Mouse (Mus musculus) hindbrain, embryonic 14.5 days (tissue): ENCODE results near the gene Parp16. TPM values are rescaled to one million over a fixed set of nuclear protein-coding genes. Genes with fewer than 3 reads are reported as not detected.

Source experiments
- ATAC-seq: fragments of 200-750 bp; cut with Nextera tagmentation; 2 replicates; pipeline ENCODE4 v1.8.0; 2017; ENCODE audit warnings: moderate number of reproducible peaks, mild to moderate bottlenecking, moderate TSS enrichment, moderate library complexity; ENCODE audit not compliant: low FRiP score
- DNase-seq: peaks from one replicate; pipeline ENCODE4 v3.0.0-alpha.2; 2015; ENCODE audit warnings: low spot score
- H3K27ac ChIP-seq: fragments of 300-500 bp; sonication (generic); 2 replicates; pipeline ENCODE4 v1.5.1; 2014; ENCODE audit warnings: mild to moderate bottlenecking, moderate library complexity
- H3K27me3 ChIP-seq: fragments of 300-500 bp; sonication (generic); 2 replicates; pipeline ENCODE4 v1.6.1; 2014; ENCODE audit warnings: mild to moderate bottlenecking, low read length, mixed read lengths; ENCODE audit not compliant: control insufficient read depth, insufficient read depth
- H3K36me3 ChIP-seq: fragments of 300-500 bp; sonication (generic); replicated peaks from 2 replicates; pipeline ENCODE4 v1.6.1; 2014; ENCODE audit not compliant: control insufficient read depth, insufficient read depth
- H3K4me1 ChIP-seq: fragments of 300-500 bp; sonication (generic); replicated peaks from 2 replicates; pipeline ENCODE4 v1.6.1; 2014; ENCODE audit warnings: antibody characterized with exemption, low read length, mixed read lengths; ENCODE audit not compliant: control insufficient read depth, insufficient read depth
- H3K4me2 ChIP-seq: fragments of 300-500 bp; sonication (generic); replicated peaks from 2 replicates; pipeline ENCODE4 v1.6.1; 2014; ENCODE audit warnings: mild to moderate bottlenecking, moderate library complexity
- H3K4me3 ChIP-seq: fragments of 300-500 bp; sonication (generic); replicated peaks from 2 replicates; pipeline ENCODE4 v1.5.1; 2014; ENCODE audit warnings: mild to moderate bottlenecking, low read length
- H3K9ac ChIP-seq: fragments of 300-500 bp; sonication (generic); 2 replicates; pipeline ENCODE4 v1.6.1; 2014
- H3K9me3 ChIP-seq: fragments of 300-500 bp; sonication (generic); 2 replicates; pipeline ENCODE4 v1.6.1; 2016; ENCODE audit warnings: low read length; ENCODE audit not compliant: control insufficient read depth
- WGBS: fragments of 180-500 bp; shearing (Covaris S2); extraction: QIAGEN DNeasy Blood & Tissue Kit; methylation state at CpG from one replicate; pipeline ENCODE4 v1.1.7; 2014; 5-methylcytosine and 5-hydroxymethylcytosine counted together
- polyA plus RNA-seq: library from polyadenylated mRNA; unstranded; fragments of >200 nt; fragmentation: Nextera tagmentation; extraction: Ambion mirVana; gene quantifications from 2 replicates; pipeline ENCODE4 v1.2.1, GENCODE M21; 2014

Parp16 gene
- polyA plus RNA-seq, 1 experiment from 2014 or later: 7.9 TPM

DNA sequence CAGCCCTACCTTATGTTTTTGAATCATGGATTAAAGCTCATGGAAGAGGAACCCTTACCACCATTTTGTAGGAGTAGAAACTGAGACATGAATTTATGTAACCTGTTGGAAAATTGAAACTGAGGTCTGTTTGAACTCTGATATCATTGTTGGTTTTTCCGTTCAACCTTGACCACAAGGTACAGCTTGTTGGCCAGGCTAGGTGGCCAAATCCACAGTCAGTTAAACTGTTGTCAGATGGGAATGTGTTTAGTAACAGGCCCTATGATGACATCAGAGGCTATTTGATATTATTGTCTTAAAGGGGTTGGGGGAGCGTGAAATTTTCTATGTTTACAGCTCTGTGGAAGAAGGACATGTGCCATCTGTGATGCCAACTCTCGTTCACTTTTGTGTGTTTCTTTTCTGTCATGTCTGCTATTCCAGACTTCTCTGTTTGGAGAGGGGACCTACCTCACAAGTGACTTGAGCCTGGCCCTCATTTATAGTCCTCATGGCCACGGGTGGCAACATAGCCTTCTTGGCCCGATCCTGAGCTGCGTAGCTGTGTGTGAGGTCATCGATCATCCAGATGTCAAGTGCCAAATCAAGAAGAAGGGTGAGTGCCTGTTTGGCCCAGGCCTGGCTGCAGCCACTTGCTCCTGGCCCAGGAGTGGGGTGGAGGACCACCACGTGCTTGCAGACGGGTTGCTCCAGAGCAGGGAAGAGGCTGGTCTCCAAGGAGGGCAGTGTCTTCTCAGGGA is 38.3 kb downstream of the Parp16 start:
- no peaks in the 10 kb centered on the region for H3K9me3 ChIP-seq
- no peaks in the 10 kb centered on the region for H3K27me3 ChIP-seq
- H3K4me3 ChIP-seq: no peak overlapping the region
- DNase-seq (no peak), ATAC-seq (no peak)
- peaks cover 5% of the 10 kb centered on the region; the same call in 1 of the 2 replicates for H3K4me1 ChIP-seq
- no peak overlapping the region for H3K27ac ChIP-seq
- H3K4me2 ChIP-seq: no peak overlapping the region
- peaks cover 7% of the 10 kb centered on the region; the same call in 1 of the 2 replicates for H3K36me3 ChIP-seq
- WGBS: 92% methylated on average over 9 of the region's 9 CpGs
- H3K9ac ChIP-seq: no peak overlapping the region

DNA sequence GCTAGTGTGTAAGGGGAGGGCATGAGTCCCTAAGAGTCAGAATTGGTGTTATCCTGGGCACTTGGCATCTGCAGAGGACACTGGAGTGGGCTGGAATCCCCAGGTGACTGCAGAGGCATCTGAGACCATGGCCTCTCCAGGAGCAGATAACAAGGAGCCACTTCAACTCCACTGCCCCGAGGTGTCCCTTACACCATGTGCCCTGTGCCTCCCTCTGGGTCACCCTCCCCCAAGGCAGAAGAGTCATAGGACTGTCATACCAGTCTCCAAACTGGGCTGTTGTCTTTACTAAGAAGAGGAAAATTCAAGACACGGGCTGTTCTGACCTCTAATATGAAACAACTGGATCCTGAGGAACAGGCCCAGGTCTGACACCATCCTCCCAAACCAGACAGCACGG is 39.6 kb downstream of the Parp16 start:
- ATAC-seq (no peak), DNase-seq (no peak)
- no peaks in the 10 kb centered on the region for H3K9me3 ChIP-seq
- H3K9ac ChIP-seq: no peak overlapping the region
- peaks cover 7% of the 10 kb centered on the region; the same call in 1 of the 2 replicates for H3K36me3 ChIP-seq
- H3K27ac ChIP-seq: no peak overlapping the region
- peaks cover 5% of the 10 kb centered on the region; the same call in 1 of the 2 replicates for H3K4me1 ChIP-seq
- 85% methylated on average over 3 of the region's 3 CpGs for WGBS
- no peak overlapping the region for H3K4me2 ChIP-seq
- H3K4me3 ChIP-seq: no peak overlapping the region
- H3K27me3 ChIP-seq: no peaks in the 10 kb centered on the region

DNA sequence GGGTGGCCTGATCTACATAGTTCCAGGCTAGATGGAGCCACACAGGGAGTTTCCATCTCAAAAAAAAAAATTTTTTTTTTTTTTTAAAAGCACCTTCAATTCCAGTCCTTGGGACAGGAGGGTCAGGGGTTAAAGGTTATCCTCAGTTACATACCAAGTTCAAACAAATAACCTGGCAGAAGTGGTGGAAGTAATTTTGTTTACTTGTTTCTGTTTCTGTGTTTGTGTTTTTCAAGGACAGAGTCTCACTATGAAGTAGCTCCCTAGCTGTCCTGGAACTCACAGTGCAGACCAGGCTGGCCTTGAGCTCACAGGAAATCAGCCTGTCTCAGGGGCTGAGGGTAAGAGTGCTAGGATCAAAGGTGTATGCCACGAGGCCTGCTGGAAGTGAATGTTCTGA is 40.4 kb downstream of the Parp16 start:
- no peak overlapping the region for H3K4me2 ChIP-seq
- no peaks in the 10 kb centered on the region for H3K9me3 ChIP-seq
- 70% methylated on average over 1 of the region's 1 CpGs for WGBS
- H3K9ac ChIP-seq: no peak overlapping the region
- H3K27ac ChIP-seq: no peak overlapping the region
- peaks cover 7% of the 10 kb centered on the region; the same call in 1 of the 2 replicates for H3K36me3 ChIP-seq
- H3K4me1 ChIP-seq: peaks cover 6% of the 10 kb centered on the region
- no peak overlapping the region for H3K4me3 ChIP-seq
- H3K27me3 ChIP-seq: no peaks in the 10 kb centered on the region
- DNase-seq: no peak
- no peak for ATAC-seq

DNA sequence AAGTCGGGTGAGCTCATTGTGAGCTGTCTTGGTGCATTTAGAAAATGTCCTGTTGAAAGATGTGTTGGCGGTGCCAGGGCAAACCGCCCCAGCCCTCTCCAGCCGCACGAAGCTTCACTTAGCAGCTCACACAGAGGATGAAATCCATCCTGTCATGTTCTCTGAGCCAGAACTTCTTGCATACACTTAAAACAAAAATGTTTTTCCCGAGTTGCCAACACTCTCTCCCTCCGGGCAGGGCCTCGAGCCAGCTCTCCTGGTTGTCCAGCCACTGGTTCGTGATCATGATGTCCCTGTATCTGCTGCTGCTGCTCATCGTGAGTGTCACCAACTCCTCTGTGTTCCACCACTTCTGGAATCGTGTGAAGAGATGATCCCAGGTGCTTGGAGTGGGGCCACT is 42.5 kb downstream of the Parp16 start:
- no peak overlapping the region for H3K4me2 ChIP-seq
- H3K4me3 ChIP-seq: no peak overlapping the region
- H3K27me3 ChIP-seq: no peaks in the 10 kb centered on the region
- no peak overlapping the region for H3K9ac ChIP-seq
- no peaks in the 10 kb centered on the region for H3K9me3 ChIP-seq
- H3K36me3 ChIP-seq: peaks cover 7% of the 10 kb centered on the region; the same call in 1 of the 2 replicates
- DNase-seq (no peak), ATAC-seq (no peak)
- H3K4me1 ChIP-seq: peaks cover 8% of the 10 kb centered on the region
- WGBS: 82% methylated on average over 11 of the region's 11 CpGs
- H3K27ac ChIP-seq: no peak overlapping the region

DNA sequence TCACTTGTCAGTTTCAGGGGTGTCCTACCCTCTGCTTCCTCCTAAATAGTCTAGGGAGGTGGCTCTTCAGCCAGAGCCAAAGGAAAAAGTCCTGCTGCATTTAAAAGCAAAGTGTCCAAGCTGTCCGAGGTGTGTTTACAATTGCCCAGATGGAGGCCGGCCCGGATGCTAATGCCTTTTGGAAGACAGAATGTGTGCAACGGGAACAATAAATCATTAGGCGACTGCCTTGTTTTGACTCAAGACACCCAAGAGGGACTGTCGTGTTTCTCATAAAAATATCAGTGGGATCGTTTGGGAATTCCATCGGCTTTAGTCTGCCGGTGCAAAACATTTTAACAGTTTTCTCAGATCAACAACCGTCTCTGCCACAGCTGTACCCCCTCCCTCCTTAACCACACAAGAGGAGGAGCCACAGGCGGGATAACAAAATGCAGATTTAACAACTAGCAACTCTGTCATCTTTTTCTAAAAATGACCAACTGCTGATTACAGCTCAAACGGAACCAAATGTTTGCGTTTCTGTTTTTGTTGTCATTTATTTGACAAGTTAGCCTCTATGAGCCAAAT is 43.1 kb downstream of the Parp16 start:
- ATAC-seq (no peak), DNase-seq (no peak)
- Histone ChIP-seq H3K9me3 (no peaks in the 10 kb centered on the region), H3K4me1 (peaks cover 8% of the 10 kb centered on the region), H3K27ac (no peak overlapping the region), H3K27me3 (no peaks in the 10 kb centered on the region), H3K36me3 (peaks cover 7% of the 10 kb centered on the region; the same call in 1 of the 2 replicates), H3K9ac (no peak overlapping the region), H3K4me3 (no peak overlapping the region), H3K4me2 (no peak overlapping the region)
- WGBS: 60% methylated on average over 13 of the region's 13 CpGs

DNA sequence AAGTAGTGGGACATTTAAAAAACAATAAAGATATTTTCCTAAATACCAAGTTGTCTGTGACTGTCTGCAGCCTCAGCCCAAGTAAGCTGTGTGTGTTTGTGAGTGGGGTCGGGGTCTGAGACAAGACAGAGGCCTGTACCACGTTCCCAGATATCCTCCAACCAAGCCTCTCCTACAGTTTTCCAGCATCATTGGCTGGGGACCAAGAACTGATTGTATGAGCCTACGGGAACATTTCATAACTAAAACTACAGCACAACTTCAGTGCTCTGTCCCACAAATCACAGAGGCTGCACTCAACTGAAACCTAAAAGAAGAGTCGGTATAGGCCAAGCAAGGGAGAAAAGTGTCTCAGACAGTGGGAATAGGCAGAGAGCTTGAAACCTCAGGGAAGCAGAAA is 44.0 kb downstream of the Parp16 start:
- WGBS: 93% methylated on average over 4 of the region's 4 CpGs
- peaks cover 3% of the 10 kb centered on the region; the same call in 1 of the 2 replicates for H3K36me3 ChIP-seq
- ATAC-seq: no peak

DNA sequence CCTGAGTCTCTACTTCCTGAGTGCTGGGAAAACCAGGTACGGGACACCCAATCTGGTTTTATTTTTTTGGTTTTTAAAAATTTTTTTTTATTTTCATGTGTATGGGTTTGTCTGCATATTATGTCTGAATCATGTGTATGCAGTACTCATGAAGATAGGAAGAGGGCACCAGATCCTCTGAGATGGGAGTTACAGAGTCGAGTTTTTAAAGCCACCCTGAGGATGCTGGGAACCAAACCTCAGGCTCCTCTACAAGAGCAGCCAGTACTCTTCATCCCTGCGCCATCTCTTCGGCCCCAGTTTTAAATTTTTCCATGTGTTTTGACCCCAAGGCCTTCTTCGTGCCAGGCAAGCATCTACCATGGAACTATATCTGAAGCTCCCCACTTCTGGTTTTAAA is 44.6 kb downstream of the Parp16 start:
- ATAC-seq (no peak), DNase-seq (no peak)
- 91% methylated on average over 5 of the region's 5 CpGs for WGBS

More for the DNA sequence above, 44.0 kb downstream of the Parp16 start:
- H3K9ac ChIP-seq: no peak overlapping the region
- no peak overlapping the region for H3K4me2 ChIP-seq
- no peak for DNase-seq
- H3K4me3 ChIP-seq: no peak overlapping the region
- H3K4me1 ChIP-seq: peaks cover 8% of the 10 kb centered on the region
- H3K27me3 ChIP-seq: no peaks in the 10 kb centered on the region
- H3K9me3 ChIP-seq: no peaks in the 10 kb centered on the region
- no peak overlapping the region for H3K27ac ChIP-seq

DNA sequence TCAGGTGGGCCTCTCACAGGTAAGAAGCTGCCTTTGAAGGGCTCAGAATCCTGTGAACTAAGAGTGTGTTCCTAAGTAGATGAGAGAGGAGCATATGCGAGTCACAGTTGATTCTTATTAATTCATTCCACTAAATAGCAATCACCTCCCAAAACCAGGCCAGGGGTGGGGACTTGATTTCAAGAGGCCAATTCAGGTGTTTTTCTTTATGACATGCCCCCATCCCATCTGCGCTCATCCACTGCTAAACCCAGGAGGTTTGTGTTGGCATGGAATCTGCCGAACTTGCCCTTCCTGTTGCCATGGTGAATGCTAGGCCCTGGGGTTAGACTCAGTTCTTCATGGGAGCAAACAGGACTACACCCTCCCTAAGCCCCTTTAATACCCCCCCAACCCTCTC is 45.4 kb downstream of the Parp16 start:
- Histone ChIP-seq H3K9ac (no peak overlapping the region), H3K27me3 (no peaks in the 10 kb centered on the region), H3K27ac (no peak overlapping the region), H3K4me3 (no peak overlapping the region), H3K4me1 (peaks cover 8% of the 10 kb centered on the region), H3K9me3 (no peaks in the 10 kb centered on the region), H3K36me3 (no peaks in the 10 kb centered on the region; the same call in 1 of the 2 replicates), H3K4me2 (no peak overlapping the region)
- WGBS: 67% methylated on average over 3 of the region's 3 CpGs
- DNase-seq (no peak), ATAC-seq (no peak)

More for the DNA sequence above, 44.6 kb downstream of the Parp16 start:
- H3K9ac ChIP-seq: no peak overlapping the region
- no peak overlapping the region for H3K4me2 ChIP-seq
- H3K4me1 ChIP-seq: peaks cover 8% of the 10 kb centered on the region
- peaks cover 2% of the 10 kb centered on the region; the same call in 1 of the 2 replicates for H3K36me3 ChIP-seq
- no peaks in the 10 kb centered on the region for H3K9me3 ChIP-seq
- H3K27ac ChIP-seq: no peak overlapping the region
- no peaks in the 10 kb centered on the region for H3K27me3 ChIP-seq
- H3K4me3 ChIP-seq: no peak overlapping the region

DNA sequence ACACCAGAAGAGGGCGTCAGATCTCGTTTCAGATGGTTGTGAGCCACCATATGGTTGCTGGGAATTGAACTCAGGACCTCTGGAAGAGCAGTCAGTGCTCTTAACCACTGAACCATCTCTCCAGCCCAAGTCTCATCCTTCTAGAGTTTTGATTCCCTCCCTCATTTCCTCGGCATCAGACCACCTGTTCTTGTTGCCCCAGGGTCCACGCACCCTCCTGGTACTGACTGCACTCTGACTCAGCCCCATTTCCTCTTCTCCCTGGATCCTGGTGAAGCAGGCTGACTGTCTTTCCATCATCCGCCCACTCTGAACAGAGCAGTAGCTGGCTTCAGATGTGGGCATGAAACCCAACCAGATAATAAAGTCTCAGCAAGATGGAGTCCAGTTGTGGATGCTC is 46.8 kb downstream of the Parp16 start:
- Histone ChIP-seq H3K9me3 (no peaks in the 10 kb centered on the region), H3K27me3 (no peaks in the 10 kb centered on the region), H3K27ac (no peak overlapping the region), H3K9ac (no peak overlapping the region), H3K36me3 (no peaks in the 10 kb centered on the region), H3K4me1 (peaks cover 8% of the 10 kb centered on the region), H3K4me2 (no peak overlapping the region), H3K4me3 (no peak overlapping the region)
- DNase-seq (no peak), ATAC-seq (no peak)
- WGBS: 71% methylated on average over 5 of the region's 5 CpGs
